Mouse (Mus musculus) erythroblast, embryonic 14.5 days (primary cell): Measurements from ENCODE around the gene Hdac7.

Experiments
- GATA1 ChIP-seq: IDR thresholded peaks from 2 replicates; pipeline ENCODE4 v1.6.1; 2012; ENCODE audit warnings: low read length, inconsistent platforms, mixed read lengths
- TAL1 ChIP-seq: IDR thresholded peaks from 3 replicates; pipeline ENCODE4 v1.6.1; 2012; ENCODE audit warnings: low read length, inconsistent platforms, mixed read lengths

GRCm38 (mm10) chr15:97754476-97754875 is 89.8 kb downstream of the Hdac7 start:
- TF ChIP-seq GATA1: no peak
- TF ChIP-seq TAL1: no peak
